Mouse (Mus musculus) limb, embryonic 14.5 days (tissue): ENCODE data around the gene Syt2. TPM values are rescaled to one million over a fixed set of nuclear protein-coding genes. Genes with fewer than 3 reads are reported as not detected.

Experiments
- ATAC-seq: fragments of 200-750 bp; cut with Nextera tagmentation; 2 replicates; pipeline ENCODE4 v1.8.0; 2017; ENCODE audit warnings: low read depth, moderate number of reproducible peaks, moderate TSS enrichment; ENCODE audit not compliant: low FRiP score
- DNase-seq: peaks from one replicate; pipeline ENCODE4 v3.0.0-alpha.2; 2015; ENCODE audit warnings: low spot score
- H3K27ac ChIP-seq: fragments of 300-500 bp; sonication (generic); replicated peaks from 2 replicates; pipeline ENCODE4 v1.5.1; 2014; ENCODE audit warnings: low read depth, mild to moderate bottlenecking, low read length, moderate library complexity, mixed read lengths
- H3K27me3 ChIP-seq: fragments of 300-500 bp; sonication (generic); 2 replicates; pipeline ENCODE4 v1.6.1; 2014; ENCODE audit warnings: low read length, mixed read lengths; ENCODE audit not compliant: control insufficient read depth, insufficient read depth
- H3K36me3 ChIP-seq: fragments of 300-500 bp; sonication (generic); 2 replicates; pipeline ENCODE4 v1.6.1; 2014; ENCODE audit warnings: mild to moderate bottlenecking, low read length, moderate library complexity, mixed read lengths; ENCODE audit not compliant: control insufficient read depth, insufficient read depth
- H3K4me1 ChIP-seq: fragments of 300-500 bp; sonication (generic); 2 replicates; pipeline ENCODE4 v1.6.1; 2014; ENCODE audit warnings: antibody characterized with exemption, low read length, mixed read lengths; ENCODE audit not compliant: control insufficient read depth, insufficient read depth
- H3K4me2 ChIP-seq: fragments of 300-500 bp; sonication (generic); replicated peaks from 2 replicates; pipeline ENCODE4 v1.6.1; 2014; ENCODE audit warnings: low read depth, mild to moderate bottlenecking, low read length, moderate library complexity; ENCODE audit not compliant: severe bottlenecking
- H3K4me3 ChIP-seq: fragments of 300-500 bp; sonication (generic); replicated peaks from 2 replicates; pipeline ENCODE4 v1.5.1; 2014; ENCODE audit warnings: low read length
- H3K9ac ChIP-seq: fragments of 300-500 bp; sonication (generic); 2 replicates; pipeline ENCODE4 v1.6.1; 2014; ENCODE audit warnings: mild to moderate bottlenecking, low read depth, low read length, moderate library complexity; ENCODE audit not compliant: severe bottlenecking
- H3K9me3 ChIP-seq: fragments of 300-500 bp; sonication (generic); 2 replicates; pipeline ENCODE4 v1.6.1; 2016; ENCODE audit warnings: low read length; ENCODE audit not compliant: control insufficient read depth
- POLR2A ChIP-seq: fragments of 200-500 bp; IDR thresholded peaks from 2 replicates; pipeline ENCODE4 v1.8.0; 2012; ENCODE audit warnings: inconsistent platforms, mild to moderate bottlenecking, moderate library complexity, borderline replicate concordance; ENCODE audit not compliant: insufficient read depth, insufficient read length; ENCODE audit errors: extremely low read depth
- WGBS: fragments of 180-500 bp; shearing (Covaris S2); extraction: QIAGEN DNeasy Blood & Tissue Kit; methylation state at CpG from one replicate; pipeline ENCODE4 v1.1.7; 2014; 5-methylcytosine and 5-hydroxymethylcytosine counted together
- polyA plus RNA-seq, 2 experiments: library from polyadenylated mRNA; depleted of rRNA in 1 of 2; stranded (reverse) in 1 of 2; unstranded in 1 of 2; fragments of >200 nt; fragmentation: Nextera tagmentation in 1 of 2; extraction: Ambion mirVana in 1 of 2; gene quantifications; 2 replicates each; pipeline versions ENCODE4 v1.2.1 to v1.2.3; 2012 to 2014

The Syt2 gene
- polyA plus RNA-seq, 2 experiments, result 0.44 to 1.5 TPM

GRCm38 (mm10) chr1:134759133-134759532 is 112.7 kb downstream of the Syt2 start:
- WGBS, result 87% methylated on average over 6 of the region's 6 CpGs
- H3K4me2 ChIP-seq, result no peak overlapping the region
- H3K9me3 ChIP-seq, result no peaks in the 10 kb centered on the region
- no peak overlapping the region for H3K4me3 ChIP-seq
- ATAC-seq (no peak), DNase-seq (no peak)
- H3K4me1 ChIP-seq, result peaks cover 3% of the 10 kb centered on the region
- H3K36me3 ChIP-seq, result peaks cover 16% of the 10 kb centered on the region
- no peak for TF ChIP-seq POLR2A
- no peaks in the 10 kb centered on the region for H3K27me3 ChIP-seq
- no peak overlapping the region for H3K9ac ChIP-seq
- no peak overlapping the region for H3K27ac ChIP-seq

GRCm38 (mm10) chr1:134760642-134761041 is 114.2 kb downstream of the Syt2 start:
- no peak for ATAC-seq
- no peak for TF ChIP-seq POLR2A
- Histone ChIP-seq H3K9ac (no peak overlapping the region), H3K27me3 (no peaks in the 10 kb centered on the region), H3K27ac (no peak overlapping the region), H3K4me3 (no peak overlapping the region), H3K4me2 (no peak overlapping the region), H3K4me1 (no peaks in the 10 kb centered on the region), H3K36me3 (peaks cover 16% of the 10 kb centered on the region), H3K9me3 (no peaks in the 10 kb centered on the region)
- DNase-seq, result no peak
- 79% methylated on average over 5 of the region's 5 CpGs for WGBS

GRCm38 (mm10) chr1:134761534-134761933 is 115.1 kb downstream of the Syt2 start:
- 90% methylated on average over 7 of the region's 7 CpGs for WGBS
- H3K27ac ChIP-seq, result no peak overlapping the region

GRCm38 (mm10) chr1:134763250-134763649 is 116.8 kb downstream of the Syt2 start:
- Histone ChIP-seq H3K36me3 (peaks cover 22% of the 10 kb centered on the region), H3K27me3 (no peaks in the 10 kb centered on the region), H3K4me2 (no peak overlapping the region), H3K4me3 (no peak overlapping the region), H3K4me1 (no peaks in the 10 kb centered on the region), H3K27ac (no peak overlapping the region), H3K9me3 (no peaks in the 10 kb centered on the region), H3K9ac (no peak overlapping the region)
- TF ChIP-seq POLR2A, result no peak
- DNase-seq (no peak), ATAC-seq (no peak)
- 93% methylated on average over 4 of the region's 4 CpGs for WGBS

More at GRCm38 (mm10) chr1:134761534-134761933, 115.1 kb downstream of the Syt2 start:
- H3K4me1 ChIP-seq, result no peaks in the 10 kb centered on the region
- peaks cover 16% of the 10 kb centered on the region for H3K36me3 ChIP-seq
- no peak overlapping the region for H3K9ac ChIP-seq
- no peaks in the 10 kb centered on the region for H3K9me3 ChIP-seq
- DNase-seq, result no peak
- no peaks in the 10 kb centered on the region for H3K27me3 ChIP-seq
- ATAC-seq, result no peak
- H3K4me2 ChIP-seq, result no peak overlapping the region
- no peak overlapping the region for H3K4me3 ChIP-seq
- no peak for TF ChIP-seq POLR2A

GRCm38 (mm10) chr1:134763776-134764438 is 117.4 kb downstream of the Syt2 start:
- ATAC-seq (no peak), DNase-seq (no peak)
- Histone ChIP-seq H3K36me3 (peaks cover 22% of the 10 kb centered on the region), H3K9me3 (no peaks in the 10 kb centered on the region), H3K27ac (no peak overlapping the region), H3K4me2 (no peak overlapping the region), H3K4me1 (no peaks in the 10 kb centered on the region), H3K9ac (no peak overlapping the region), H3K27me3 (no peaks in the 10 kb centered on the region), H3K4me3 (no peak overlapping the region)
- no peak for TF ChIP-seq POLR2A
- WGBS, result 74% methylated on average over 11 of the region's 11 CpGs
